Mouse (Mus musculus): ENCODE measurements around the gene Itpka.

- TF ChIP-seq POLR2A (IDR thresholded peaks at IDR 0.05; ENCODE audit: insufficient read depth, low read depth, low read length) (no peak), CTCF (IDR thresholded peaks at IDR 0.05; ENCODE audit: insufficient read depth, low read depth, low read length) (no peak)
These were observed 18.1 kb downstream of the Itpka start, which contains the start of gene Ltk for GRCm38 (mm10) chr2:119760251-119760650.
